Mouse (Mus musculus) erythroblast, embryonic 14.5 days (primary cell): ENCODE results near the gene Lcp2.

Experiments used
- GATA1 ChIP-seq: IDR thresholded peaks from 2 replicates; pipeline ENCODE4 v1.6.1; 2012; ENCODE audit warnings: low read length, inconsistent platforms, mixed read lengths
- TAL1 ChIP-seq: IDR thresholded peaks from 3 replicates; pipeline ENCODE4 v1.6.1; 2012; ENCODE audit warnings: low read length, inconsistent platforms, mixed read lengths

DNA sequence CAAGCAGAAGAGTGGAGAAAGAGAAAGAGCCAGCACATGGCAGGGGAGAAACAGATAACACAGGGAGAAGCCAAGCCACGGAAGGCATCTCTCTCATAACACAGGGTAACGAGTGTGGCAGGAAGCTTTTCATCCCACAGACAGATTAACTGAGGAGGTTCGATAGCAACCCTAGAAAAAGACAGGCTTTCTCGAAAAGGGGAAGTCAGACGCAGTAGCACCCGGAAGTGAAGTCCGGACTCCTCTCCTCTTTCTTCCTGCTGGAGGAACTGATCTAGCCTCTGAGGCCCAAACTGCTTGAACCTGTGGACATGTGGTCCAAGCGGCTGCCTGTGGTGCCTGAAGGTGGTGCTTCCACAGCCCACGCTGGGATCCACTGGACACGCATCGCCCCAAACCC lies 38.5 kb upstream of the Lcp2 start:
- TF ChIP-seq GATA1 (no peak), TAL1 (no peak)
